Mouse (Mus musculus) T-cell, adult 2 months (primary cell): Measurements from ENCODE around the gene Npb.
"Not testable (repeated sequence)": the region's sequence is repeated elsewhere in the genome, so short reads cannot be mapped to it uniquely, and the experiment has no call there.

Experiments used
- DNase-seq: peaks from one replicate; pipeline ENCODE4 v3.0.0; 2022; ENCODE audit warnings: low spot score

The Npb gene

GRCm38 (mm10) chr11:120579316-120580107, 28.8 kb upstream of the Npb start:
- peak; percentile 77 for DNase-seq

GRCm38 (mm10) chr11:120580190-120580589, 28.1 kb upstream of the Npb start:
- DNase-seq: no peak

GRCm38 (mm10) chr11:120580871-120581331, 27.4 kb upstream of the Npb start:
- no peak for DNase-seq

- DNase-seq: peak; percentile 86
Observed at GRCm38 (mm10) chr11:120581490-120582267, 26.6 kb upstream of the Npb start, which contains the start of gene Arhgdia. Gene Arhgdia, minus strand, starts transcription at chr11:120581624.

GRCm38 (mm10) chr11:120582268-120582981, 25.9 kb upstream of the Npb start:
- peak; percentile 60 for DNase-seq

GRCm38 (mm10) chr11:120582982-120583293, 25.3 kb upstream of the Npb start:
- DNase-seq: not testable (repeated sequence)

- DNase-seq: no peak
Observed at GRCm38 (mm10) chr11:120583937-120584336, 24.3 kb upstream of the Npb start.

- DNase-seq: no peak
Observed at GRCm38 (mm10) chr11:120588531-120588930, 19.7 kb upstream of the Npb start.

GRCm38 (mm10) chr11:120597240-120598235, 10.7 kb upstream of the Npb start:
- DNase-seq: no peak

GRCm38 (mm10) chr11:120598283-120598989, 9.8 kb upstream of the Npb start, which contains the start of the genes Alyref and Anapc11:
Gene Alyref, minus strand, starts transcription at chr11:120598365.
Gene Anapc11, plus strand, starts transcription at chr11:120598421.
- DNase-seq: peak; percentile 95

GRCm38 (mm10) chr11:120598990-120599549, 9.2 kb upstream of the Npb start:
- DNase-seq: no peak

GRCm38 (mm10) chr11:120600716-120601115, 7.6 kb upstream of the Npb start:
- DNase-seq: peak; percentile 68

- DNase-seq: no peak
Observed at GRCm38 (mm10) chr11:120603545-120603944, 4.7 kb upstream of the Npb start.

GRCm38 (mm10) chr11:120605667-120606066, 2.6 kb upstream of the Npb start:
- no peak for DNase-seq

- no peak for DNase-seq
Observed at GRCm38 (mm10) chr11:120606764-120607163, 1.5 kb upstream of the Npb start.

GRCm38 (mm10) chr11:120609250-120609649, 973 bp downstream of the Npb start:
- no peak for DNase-seq

GRCm38 (mm10) chr11:120610477-120611046, 2.3 kb downstream of the Npb start:
- no peak for DNase-seq

GRCm38 (mm10) chr11:120612763-120613162, 4.5 kb downstream of the Npb start:
- peak; percentile 77 for DNase-seq

- DNase-seq: no peak
Observed at GRCm38 (mm10) chr11:120613481-120613972, 5.2 kb downstream of the Npb start.

- no peak for DNase-seq
Observed at GRCm38 (mm10) chr11:120613976-120614375, 5.7 kb downstream of the Npb start.
